Mouse (Mus musculus): ENCODE results near the gene Tmem255b. TPM values are rescaled to one million over a fixed set of nuclear protein-coding genes. Genes with fewer than 3 reads are reported as not detected.
A peak's percentile ranks its signal among the peaks of the same experiment; 100 is the strongest.

The Tmem255b gene
- polyA plus RNA-seq, 1 experiment from 2014 or later: 0.29 TPM

DNA sequence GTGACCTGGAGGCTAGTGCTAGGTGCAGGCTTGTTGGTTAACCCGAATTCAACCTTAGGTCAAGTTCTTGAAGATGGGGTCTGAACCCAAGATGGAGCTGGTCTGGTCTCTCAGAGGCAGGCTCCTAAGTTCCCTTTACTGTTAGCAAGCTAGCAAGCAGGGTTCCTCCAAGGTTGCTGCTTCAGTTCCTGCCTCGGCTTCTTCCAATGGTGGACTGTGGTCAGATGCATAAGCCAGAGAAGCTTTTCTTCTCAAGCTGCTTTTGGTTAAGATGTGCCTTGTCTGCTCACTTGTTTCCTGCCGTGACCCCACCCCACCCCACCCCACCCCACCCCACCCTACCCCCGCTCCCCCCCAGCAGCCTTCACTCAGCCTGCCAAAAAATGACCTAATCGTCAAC is 1.9 kb upstream of the Tmem255b start:
- Histone ChIP-seq H3K9me3 (ENCODE audit: control insufficient read depth, low read length) (no peaks in the 10 kb centered on the region), H3K4me1 (replicated peaks; ENCODE audit: control insufficient read depth, insufficient read depth, low read length) (peaks cover 3% of the 10 kb centered on the region; the same call in 1 of the 2 replicates)

DNA sequence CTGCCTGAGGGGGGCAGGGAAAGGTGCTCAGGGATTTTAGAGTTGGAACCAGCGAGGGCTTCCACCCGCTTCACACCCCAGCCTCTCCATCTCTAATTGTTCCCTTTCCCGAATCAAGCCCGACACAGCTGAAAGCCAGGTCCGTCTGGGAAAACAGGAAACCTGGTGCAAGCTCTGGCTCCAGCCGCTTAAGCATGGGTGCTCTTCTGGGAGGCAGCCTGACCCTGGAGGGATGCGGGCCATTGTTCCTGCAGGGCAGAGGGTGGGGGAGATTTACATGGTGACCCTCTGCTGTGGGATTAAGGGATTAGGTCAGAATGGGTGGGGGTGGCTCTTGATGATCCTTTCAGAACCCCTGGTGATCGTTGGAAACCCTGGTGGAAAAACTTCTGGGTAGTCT is 1.1 kb downstream of the Tmem255b start:
- Histone ChIP-seq H3K4me3 (replicated peaks; ENCODE audit: low read length) (no peak overlapping the region), H3K4me1 (replicated peaks; ENCODE audit: control insufficient read depth, insufficient read depth, low read length) (no peaks in the 10 kb centered on the region), H3K36me3 (ENCODE audit: control insufficient read depth, insufficient read depth) (no peaks in the 10 kb centered on the region), H3K9me3 (ENCODE audit: control insufficient read depth, low read length) (no peaks in the 10 kb centered on the region), H3K4me2 (ENCODE audit: low read length) (no peak overlapping the region), H3K27me3 (replicated peaks; ENCODE audit: control insufficient read depth, insufficient read depth, low read length) (peaks cover 14% of the 10 kb centered on the region), H3K9ac (replicated peaks; ENCODE audit: low read depth, low read length) (no peak overlapping the region), H3K27ac (ENCODE audit: low read length) (no peak overlapping the region)
- WGBS: 3% methylated on average over 8 of the region's 8 CpGs
- ATAC-seq: no peak

More for the DNA sequence above, 1.9 kb upstream of the Tmem255b start:
- H3K4me3 ChIP-seq (replicated peaks; ENCODE audit: low read length): no peak overlapping the region
- no peaks in the 10 kb centered on the region for H3K36me3 ChIP-seq (ENCODE audit: control insufficient read depth, insufficient read depth)
- no peak overlapping the region for H3K27ac ChIP-seq (ENCODE audit: low read length)
- H3K9ac ChIP-seq (replicated peaks; ENCODE audit: low read depth, low read length): no peak overlapping the region
- peaks cover 14% of the 10 kb centered on the region for H3K27me3 ChIP-seq (replicated peaks; ENCODE audit: control insufficient read depth, insufficient read depth, low read length)
- WGBS: 70% methylated on average over 5 of the region's 5 CpGs
- no peak overlapping the region for H3K4me2 ChIP-seq (ENCODE audit: low read length)
- no peak for ATAC-seq

DNA sequence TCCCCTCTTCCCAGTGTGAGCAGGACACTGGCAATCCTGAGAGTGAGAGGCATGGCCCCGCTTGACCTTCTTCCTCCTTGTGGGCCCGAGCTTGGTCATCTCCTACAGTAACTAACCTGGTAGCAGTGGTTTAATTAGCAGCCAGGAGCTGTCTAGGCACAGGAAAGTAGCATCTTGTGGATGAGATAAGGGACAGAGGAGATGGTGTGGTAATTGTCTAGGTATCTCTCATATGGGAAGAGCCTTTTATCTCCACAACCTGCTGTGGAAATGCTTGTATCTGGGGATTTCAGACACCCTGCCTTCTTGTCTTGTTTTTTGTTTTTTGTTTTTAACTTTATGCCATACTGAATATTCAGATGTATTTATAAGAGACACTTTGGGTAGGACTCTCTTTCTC is 2.5 kb downstream of the Tmem255b start:
- no peak overlapping the region for H3K27ac ChIP-seq (ENCODE audit: low read length)
- no peak for ATAC-seq
- 83% methylated on average over 2 of the region's 2 CpGs for WGBS
- H3K4me3 ChIP-seq (replicated peaks; ENCODE audit: low read length): no peak overlapping the region
- no peak overlapping the region for H3K9ac ChIP-seq (replicated peaks; ENCODE audit: low read depth, low read length)
- peaks cover 14% of the 10 kb centered on the region for H3K27me3 ChIP-seq (replicated peaks; ENCODE audit: control insufficient read depth, insufficient read depth, low read length)
- H3K4me2 ChIP-seq (ENCODE audit: low read length): no peak overlapping the region
- no peaks in the 10 kb centered on the region for H3K36me3 ChIP-seq (ENCODE audit: control insufficient read depth, insufficient read depth)
- H3K4me1 ChIP-seq (replicated peaks; ENCODE audit: control insufficient read depth, insufficient read depth, low read length): no peaks in the 10 kb centered on the region
- no peaks in the 10 kb centered on the region for H3K9me3 ChIP-seq (ENCODE audit: control insufficient read depth, low read length)

DNA sequence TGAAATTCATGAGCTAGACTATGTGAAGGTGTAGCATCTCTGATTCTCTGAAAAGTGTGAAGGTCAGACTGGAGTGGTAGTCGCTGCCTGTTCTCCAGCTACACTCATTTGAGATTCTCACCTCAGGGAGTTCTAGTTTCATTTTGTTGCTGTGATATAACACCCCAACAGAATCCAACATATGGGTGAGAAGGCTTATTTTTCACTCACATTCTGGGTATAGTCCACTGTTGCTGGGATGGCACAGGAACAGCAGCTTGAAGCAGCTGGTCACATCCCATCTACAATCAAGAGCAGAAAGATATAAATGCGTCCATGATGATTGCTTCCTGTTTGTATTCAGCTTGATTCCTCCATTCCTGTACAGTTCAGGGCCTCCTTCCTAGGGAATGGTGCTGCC is 7.2 kb downstream of the Tmem255b start:
- no peak overlapping the region for H3K4me3 ChIP-seq (replicated peaks; ENCODE audit: low read length)
- whole genome bisulfite sequencing: 90% methylated on average over 2 of the region's 2 CpGs
- no peak overlapping the region for H3K4me2 ChIP-seq (ENCODE audit: low read length)
- ATAC-seq: no peak
- H3K4me1 ChIP-seq (replicated peaks; ENCODE audit: control insufficient read depth, insufficient read depth, low read length): no peaks in the 10 kb centered on the region
- H3K27ac ChIP-seq (ENCODE audit: low read length): no peak overlapping the region
- no peaks in the 10 kb centered on the region for H3K9me3 ChIP-seq (ENCODE audit: control insufficient read depth, low read length)
- no peaks in the 10 kb centered on the region for H3K27me3 ChIP-seq (replicated peaks; ENCODE audit: control insufficient read depth, insufficient read depth, low read length)
- no peaks in the 10 kb centered on the region for H3K36me3 ChIP-seq (ENCODE audit: control insufficient read depth, insufficient read depth)
- no peak overlapping the region for H3K9ac ChIP-seq (replicated peaks; ENCODE audit: low read depth, low read length)

DNA sequence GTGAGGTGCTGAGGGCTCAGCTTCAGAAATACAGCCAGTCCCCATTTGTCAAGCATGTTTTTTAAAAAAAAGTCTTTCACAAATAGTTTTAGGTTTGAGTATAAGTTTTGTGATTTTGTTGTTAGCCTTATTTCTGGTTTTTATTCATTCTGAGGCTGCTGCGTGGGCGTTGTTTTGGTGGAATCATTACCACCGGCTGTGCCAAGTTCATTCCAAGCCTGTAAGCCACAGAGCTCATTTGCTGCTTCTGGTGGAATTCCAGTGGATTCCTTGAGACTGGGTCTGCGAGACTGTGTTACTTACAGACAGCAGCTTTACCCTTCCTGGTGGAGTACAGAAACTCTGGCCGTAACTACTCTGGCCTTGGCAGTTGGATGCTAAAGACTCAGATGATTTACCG is 11.5 kb downstream of the Tmem255b start:
- Histone ChIP-seq H3K4me2 (ENCODE audit: low read length) (no peak overlapping the region), H3K9ac (replicated peaks; ENCODE audit: low read depth, low read length) (no peak overlapping the region), H3K4me1 (replicated peaks; ENCODE audit: control insufficient read depth, insufficient read depth, low read length) (no peaks in the 10 kb centered on the region), H3K27me3 (replicated peaks; ENCODE audit: control insufficient read depth, insufficient read depth, low read length) (no peaks in the 10 kb centered on the region), H3K27ac (ENCODE audit: low read length) (no peak overlapping the region), H3K36me3 (ENCODE audit: control insufficient read depth, insufficient read depth) (no peaks in the 10 kb centered on the region), H3K4me3 (replicated peaks; ENCODE audit: low read length) (no peak overlapping the region), H3K9me3 (ENCODE audit: control insufficient read depth, low read length) (no peaks in the 10 kb centered on the region)
- 93% methylated on average over 6 of the region's 6 CpGs for WGBS
- ATAC-seq: no peak

DNA sequence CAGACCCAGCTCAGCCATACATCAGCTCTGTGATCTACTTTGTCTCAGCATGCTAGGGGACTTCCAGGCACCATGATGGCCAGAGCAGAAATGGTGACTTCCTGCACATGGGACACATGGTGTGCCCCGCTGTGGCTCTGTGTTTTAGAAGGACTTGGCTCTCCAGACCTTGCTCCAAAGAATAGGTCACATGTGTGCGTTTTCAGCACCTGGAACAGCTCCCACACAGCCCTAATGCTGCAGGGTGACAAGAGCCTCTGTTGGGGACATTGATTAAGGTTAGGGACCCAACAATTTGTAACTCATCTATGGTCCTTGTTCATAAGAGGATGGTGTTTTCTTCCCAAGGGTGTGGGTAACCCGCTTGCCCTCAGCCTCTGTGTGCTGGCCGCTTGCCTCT is 13.2 kb downstream of the Tmem255b start:
- Histone ChIP-seq H3K27me3 (replicated peaks; ENCODE audit: control insufficient read depth, insufficient read depth, low read length) (no peaks in the 10 kb centered on the region), H3K9me3 (ENCODE audit: control insufficient read depth, low read length) (no peaks in the 10 kb centered on the region), H3K4me3 (replicated peaks; ENCODE audit: low read length) (no peak overlapping the region), H3K4me2 (ENCODE audit: low read length) (no peak overlapping the region), H3K4me1 (replicated peaks; ENCODE audit: control insufficient read depth, insufficient read depth, low read length) (no peaks in the 10 kb centered on the region), H3K36me3 (ENCODE audit: control insufficient read depth, insufficient read depth) (no peaks in the 10 kb centered on the region), H3K9ac (replicated peaks; ENCODE audit: low read depth, low read length) (no peak overlapping the region), H3K27ac (ENCODE audit: low read length) (no peak overlapping the region)
- 64% methylated on average over 4 of the region's 4 CpGs for WGBS
- ATAC-seq: no peak

DNA sequence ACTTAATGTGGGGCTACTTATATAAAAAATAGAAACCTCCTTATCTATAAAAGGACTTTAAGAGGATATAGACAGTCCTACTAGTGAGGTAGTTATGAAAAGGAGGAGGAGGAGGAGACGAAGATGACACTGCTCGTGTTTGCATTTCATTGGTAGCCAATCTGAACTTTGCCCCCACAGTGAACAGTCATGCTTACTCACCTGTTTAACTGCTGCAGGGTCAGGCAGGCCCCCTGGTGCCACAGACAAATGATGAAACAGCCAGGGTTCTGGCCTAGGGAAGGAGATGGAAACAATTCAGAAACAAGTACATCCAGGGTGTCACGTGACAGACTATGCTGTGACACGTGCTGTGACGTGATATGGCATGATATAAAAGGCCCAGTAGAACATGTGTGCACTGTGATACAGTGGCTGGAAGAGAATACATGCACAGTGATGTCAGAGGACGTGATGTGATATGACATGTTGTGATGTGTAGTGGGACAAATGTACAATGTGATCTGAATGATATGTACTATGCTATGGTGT is 16.8 kb downstream of the Tmem255b start:
- no peak overlapping the region for H3K27ac ChIP-seq (ENCODE audit: low read length)
- no peaks in the 10 kb centered on the region for H3K9me3 ChIP-seq (ENCODE audit: control insufficient read depth, low read length)
- H3K9ac ChIP-seq (replicated peaks; ENCODE audit: low read depth, low read length): no peak overlapping the region
- H3K4me1 ChIP-seq (replicated peaks; ENCODE audit: control insufficient read depth, insufficient read depth, low read length): peaks cover 12% of the 10 kb centered on the region
- no peaks in the 10 kb centered on the region for H3K27me3 ChIP-seq (replicated peaks; ENCODE audit: control insufficient read depth, insufficient read depth, low read length)
- H3K4me2 ChIP-seq (ENCODE audit: low read length): no peak overlapping the region
- WGBS: 76% methylated on average over 6 of the region's 6 CpGs
- no peak overlapping the region for H3K4me3 ChIP-seq (replicated peaks; ENCODE audit: low read length)
- no peak for ATAC-seq
- no peaks in the 10 kb centered on the region for H3K36me3 ChIP-seq (ENCODE audit: control insufficient read depth, insufficient read depth)

DNA sequence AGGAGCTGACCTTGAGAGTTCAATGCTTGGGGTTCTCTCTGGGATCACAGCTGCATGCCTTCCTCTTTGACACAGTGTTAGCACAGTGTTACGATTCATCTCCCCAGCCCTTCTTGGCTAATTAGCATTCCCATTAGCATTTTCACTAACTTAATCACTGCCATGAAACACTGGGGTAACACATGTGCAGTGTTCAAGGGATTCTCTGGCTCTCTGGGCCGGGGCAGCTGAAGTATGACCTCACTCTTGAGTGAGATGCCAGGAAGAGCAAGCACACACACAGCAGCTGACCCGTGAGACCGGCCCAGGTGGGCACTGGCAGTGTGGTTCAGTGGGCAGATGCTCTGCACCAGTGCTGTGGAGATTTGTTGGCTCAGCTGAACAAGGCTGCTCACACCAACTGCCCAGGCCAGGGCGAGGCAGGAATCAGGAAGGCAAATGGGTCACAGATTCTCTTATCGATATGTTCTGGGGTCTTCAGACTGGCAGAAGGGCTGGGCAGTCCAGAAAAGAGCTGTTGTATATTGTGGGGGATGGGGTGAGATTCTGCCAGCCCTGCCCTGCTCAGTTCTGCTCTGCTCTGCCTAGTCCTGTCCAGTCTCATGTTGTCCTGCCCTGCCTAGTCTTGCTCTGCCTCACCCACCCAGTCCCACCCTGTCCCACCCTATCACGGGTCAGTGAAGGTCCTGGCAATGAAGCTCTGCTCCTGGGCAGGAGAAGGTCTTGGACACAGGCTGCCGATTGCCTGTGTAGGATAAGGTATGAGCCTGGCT is 19.5 kb downstream of the Tmem255b start:
- Histone ChIP-seq H3K36me3 (ENCODE audit: control insufficient read depth, insufficient read depth) (no peaks in the 10 kb centered on the region), H3K27ac (ENCODE audit: low read length) (peak overlapping the region; percentile 45), H3K27me3 (replicated peaks; ENCODE audit: control insufficient read depth, insufficient read depth, low read length) (no peaks in the 10 kb centered on the region), H3K9me3 (ENCODE audit: control insufficient read depth, low read length) (no peaks in the 10 kb centered on the region), H3K4me3 (replicated peaks; ENCODE audit: low read length) (no peak overlapping the region), H3K4me2 (ENCODE audit: low read length) (no peak overlapping the region), H3K9ac (replicated peaks; ENCODE audit: low read depth, low read length) (0 out of 2 replicates have a peak overlapping the region, but pooled peaks have one; percentile 8), H3K4me1 (replicated peaks; ENCODE audit: control insufficient read depth, insufficient read depth, low read length) (peaks cover 12% of the 10 kb centered on the region)
- peak; percentile 94 for ATAC-seq
- 42% methylated on average over 8 of the region's 8 CpGs for WGBS

DNA sequence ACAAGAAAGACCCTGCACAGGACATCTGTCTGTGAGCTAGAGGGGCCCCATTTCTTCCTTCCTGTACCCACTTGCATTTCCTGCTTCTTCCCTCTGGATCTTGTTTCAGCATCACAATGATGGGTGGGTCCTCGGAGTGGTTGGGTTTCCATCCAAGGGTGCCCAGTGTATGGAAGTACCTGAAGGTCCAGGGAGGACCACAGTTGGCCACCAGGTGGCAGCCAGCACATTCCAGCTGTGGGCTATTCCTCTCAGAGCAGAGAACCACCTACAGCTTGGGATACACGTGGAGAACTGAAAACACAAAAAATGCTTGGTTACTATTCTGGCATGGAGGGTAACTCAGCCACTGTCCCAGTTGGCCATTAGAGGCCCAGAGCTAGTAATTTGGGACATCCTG is 20.3 kb downstream of the Tmem255b start:
- Histone ChIP-seq H3K9me3 (ENCODE audit: control insufficient read depth, low read length) (no peaks in the 10 kb centered on the region), H3K9ac (replicated peaks; ENCODE audit: low read depth, low read length) (no peak overlapping the region), H3K4me2 (ENCODE audit: low read length) (no peak overlapping the region), H3K36me3 (ENCODE audit: control insufficient read depth, insufficient read depth) (no peaks in the 10 kb centered on the region), H3K27ac (ENCODE audit: low read length) (no peak overlapping the region), H3K4me3 (replicated peaks; ENCODE audit: low read length) (no peak overlapping the region), H3K4me1 (replicated peaks; ENCODE audit: control insufficient read depth, insufficient read depth, low read length) (peaks cover 12% of the 10 kb centered on the region), H3K27me3 (replicated peaks; ENCODE audit: control insufficient read depth, insufficient read depth, low read length) (no peaks in the 10 kb centered on the region)
- peak; percentile 41; the same call in 1 of the 2 replicates for ATAC-seq
- WGBS: 44% methylated on average over 2 of the region's 2 CpGs
